Mouse (Mus musculus) small intestine, adult 2 months (tissue): Measurements from ENCODE around the gene AC161166.1. TPM values are rescaled to one million over a fixed set of nuclear protein-coding genes. Genes with fewer than 3 reads are reported as not detected.
"Not testable (repeated sequence)": the region's sequence is repeated elsewhere in the genome, so short reads cannot be mapped to it uniquely, and the experiment has no call there.

Source experiments
- H3K27ac ChIP-seq: fragments of 200-500 bp; 2 replicates; pipeline ENCODE4 v1.5.1; 2012; ENCODE audit warnings: low read depth, low read length, control low read depth, inconsistent platforms; ENCODE audit not compliant: insufficient read depth
- H3K27me3 ChIP-seq: fragments of 200-500 bp; 2 replicates; pipeline ENCODE4 v1.6.1; 2012; ENCODE audit warnings: mild to moderate bottlenecking, moderate library complexity, low read length, inconsistent platforms; ENCODE audit not compliant: control insufficient read depth, insufficient read depth
- H3K36me3 ChIP-seq: fragments of 200-500 bp; 2 replicates; pipeline ENCODE4 v1.6.1; 2012; ENCODE audit warnings: mild to moderate bottlenecking, low read length, control low read depth, inconsistent platforms; ENCODE audit not compliant: control insufficient read depth, insufficient read depth
- H3K4me1 ChIP-seq: fragments of 200-500 bp; 2 replicates; pipeline ENCODE4 v1.6.1; 2012; ENCODE audit warnings: low read length, inconsistent platforms, mixed read lengths; ENCODE audit not compliant: control insufficient read depth, insufficient read depth, insufficient read length
- H3K4me3 ChIP-seq: fragments of 200-500 bp; 2 replicates; pipeline ENCODE4 v1.5.1; 2012; ENCODE audit warnings: low read depth, mild to moderate bottlenecking, control low read depth, inconsistent platforms, low read length, moderate library complexity
- CTCF ChIP-seq: fragments of 200-500 bp; IDR thresholded peaks from 2 replicates; pipeline ENCODE4 v1.5.1; 2012; ENCODE audit warnings: low read depth, mild to moderate bottlenecking, control low read depth, inconsistent platforms, low read length, moderate library complexity, mixed read lengths; ENCODE audit not compliant: insufficient replicate concordance, insufficient read length; ENCODE audit errors: extremely low read depth
- POLR2A ChIP-seq: fragments of 200-500 bp; IDR thresholded peaks from 2 replicates; pipeline ENCODE4 v1.6.1; 2012; ENCODE audit warnings: low read depth, mild to moderate bottlenecking, control low read depth, inconsistent platforms, low read length, moderate library complexity
- WGBS: fragments of 180-500 bp; shearing (Covaris S2); methylation state at CpG from one replicate; pipeline ENCODE4 v1.1.7; 2018; 5-methylcytosine and 5-hydroxymethylcytosine counted together
- polyA plus RNA-seq: library from polyadenylated mRNA; depleted of rRNA; stranded (reverse); fragments of >200 nt; gene quantifications from 2 replicates; pipeline ENCODE4 v1.2.3, GENCODE M21; 2012

The AC161166.1 gene
- polyA plus RNA-seq, 1 experiment: not detected

- H3K4me3 ChIP-seq: no peak overlapping the region
- WGBS: 83% methylated on average over 12 of the region's 12 CpGs
- no peaks in the 10 kb centered on the region for H3K27me3 ChIP-seq
- H3K27ac ChIP-seq: no peak overlapping the region
- TF ChIP-seq POLR2A (no peak), CTCF (no peak)
- H3K4me1 ChIP-seq: peaks cover 2% of the 10 kb centered on the region; the same call in 1 of the 2 replicates
- H3K36me3 ChIP-seq: no peaks in the 10 kb centered on the region
Observed at GRCm38 (mm10) chr7:24525686-24526420, 13.6 kb upstream of the AC161166.1 start.

GRCm38 (mm10) chr7:24524978-24525377, 12.7 kb upstream of the AC161166.1 start:
- 76% methylated on average over 6 of the region's 6 CpGs for WGBS
- H3K27me3 ChIP-seq: no peaks in the 10 kb centered on the region
- H3K4me3 ChIP-seq: no peak overlapping the region
- peaks cover 2% of the 10 kb centered on the region; the same call in 1 of the 2 replicates for H3K4me1 ChIP-seq
- no peak overlapping the region for H3K27ac ChIP-seq
- H3K36me3 ChIP-seq: no peaks in the 10 kb centered on the region
- no peak for TF ChIP-seq POLR2A
- TF ChIP-seq CTCF: no peak

- Histone ChIP-seq H3K4me3 (no peak overlapping the region), H3K4me1 (no peaks in the 10 kb centered on the region), H3K27ac (no peak overlapping the region), H3K36me3 (no peaks in the 10 kb centered on the region), H3K27me3 (no peaks in the 10 kb centered on the region)
- TF ChIP-seq CTCF (no peak), POLR2A (no peak)
- WGBS: 70% methylated on average over 6 of the region's 6 CpGs
Observed at GRCm38 (mm10) chr7:24523723-24524122, 11.5 kb upstream of the AC161166.1 start.

GRCm38 (mm10) chr7:24522805-24523204, 10.6 kb upstream of the AC161166.1 start:
- H3K27me3 ChIP-seq: no peaks in the 10 kb centered on the region
- no peaks in the 10 kb centered on the region for H3K36me3 ChIP-seq
- no peak overlapping the region for H3K27ac ChIP-seq
- no peaks in the 10 kb centered on the region for H3K4me1 ChIP-seq
- WGBS: 51% methylated on average over 5 of the region's 5 CpGs
- TF ChIP-seq CTCF (no peak), POLR2A (no peak)
- H3K4me3 ChIP-seq: no peak overlapping the region

- H3K36me3 ChIP-seq, H3K27me3 ChIP-seq, H3K4me3 ChIP-seq, H3K27ac ChIP-seq, H3K4me1 ChIP-seq: not testable (repeated sequence)
- WGBS: 86% methylated on average over 10 of the region's 10 CpGs
Observed at GRCm38 (mm10) chr7:24520054-24520453, 7.8 kb upstream of the AC161166.1 start.

- Histone ChIP-seq H3K27ac (no peak overlapping the region), H3K4me3 (no peak overlapping the region), H3K27me3 (no peaks in the 10 kb centered on the region), H3K36me3 (no peaks in the 10 kb centered on the region), H3K4me1 (no peaks in the 10 kb centered on the region)
- no peak for TF ChIP-seq POLR2A
- TF ChIP-seq CTCF: no peak
- 54% methylated on average over 3 of the region's 3 CpGs for WGBS
Observed at GRCm38 (mm10) chr7:24519130-24519529, 6.9 kb upstream of the AC161166.1 start.

- no peak overlapping the region for H3K27ac ChIP-seq
- H3K27me3 ChIP-seq: no peaks in the 10 kb centered on the region
- no peak overlapping the region for H3K4me3 ChIP-seq
- no peak for TF ChIP-seq CTCF
- TF ChIP-seq POLR2A: no peak
- no peaks in the 10 kb centered on the region for H3K36me3 ChIP-seq
- no peaks in the 10 kb centered on the region for H3K4me1 ChIP-seq
- 62% methylated on average over 6 of the region's 6 CpGs for WGBS
Observed at GRCm38 (mm10) chr7:24517654-24518053, 5.4 kb upstream of the AC161166.1 start.
